Mouse (Mus musculus): ENCODE data around the gene Erp27. TPM values are rescaled to one million over a fixed set of nuclear protein-coding genes. Genes with fewer than 3 reads are reported as not detected.

The Erp27 gene
- polyA plus RNA-seq, 1 experiment from 2014 or later: 0.22 TPM

DNA sequence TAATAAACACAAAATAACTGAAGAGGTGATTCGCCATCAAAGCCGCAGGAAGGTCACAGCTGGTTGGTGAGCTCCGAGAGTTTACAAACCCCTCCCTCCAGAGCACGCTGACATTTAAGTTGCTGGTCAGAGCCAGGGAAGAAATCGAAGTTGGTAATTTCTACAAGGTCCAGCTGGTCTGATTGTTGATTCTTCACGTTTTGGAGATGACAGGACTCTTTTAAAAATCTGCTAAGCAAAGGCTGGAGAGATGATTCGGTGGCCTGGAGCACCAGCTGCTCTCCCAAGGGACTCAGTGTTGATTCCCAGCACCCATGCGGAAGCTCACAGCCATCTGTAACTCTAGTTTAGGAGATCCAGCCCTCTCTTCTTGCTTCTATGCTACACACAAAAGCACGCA, 14.4 kb upstream of the Erp27 start:
- no peak for ATAC-seq (ENCODE audit: low read depth)
- no peak for DNase-seq (ENCODE audit: low spot score)
- H3K9ac ChIP-seq (ENCODE audit: low read depth, low read length): no peak overlapping the region

DNA sequence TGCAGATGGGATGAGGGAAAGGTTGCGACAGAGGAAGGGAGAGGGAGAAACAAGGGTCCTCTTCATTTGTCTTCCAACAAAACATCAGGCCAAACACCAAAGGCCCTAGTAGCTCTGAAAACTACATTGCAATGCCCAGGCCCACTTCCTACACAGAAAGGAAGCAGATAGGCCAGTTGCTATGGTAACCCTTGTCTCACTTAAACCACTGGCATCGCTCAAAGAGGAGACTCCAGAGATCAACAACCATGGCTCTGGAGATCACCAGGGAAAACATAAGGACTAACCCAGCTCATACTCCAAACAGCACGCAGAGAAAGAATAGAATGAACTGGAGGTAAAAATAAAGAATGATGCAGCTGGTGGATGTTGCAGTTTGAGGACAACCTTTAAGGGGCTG, 13.3 kb upstream of the Erp27 start:
- no peaks in the 10 kb centered on the region for H3K27me3 ChIP-seq (replicated peaks; ENCODE audit: control insufficient read depth, insufficient read depth, low read length)
- WGBS: 89% methylated on average over 3 of the region's 3 CpGs

More for the DNA sequence above, 14.4 kb upstream of the Erp27 start:
- peaks cover 19% of the 10 kb centered on the region for H3K4me1 ChIP-seq (ENCODE audit: control insufficient read depth, insufficient read depth, low read length)
- no peak overlapping the region for H3K4me2 ChIP-seq (ENCODE audit: low read depth, low read length)
- no peak overlapping the region for H3K4me3 ChIP-seq (ENCODE audit: low read depth, low read length)
- H3K36me3 ChIP-seq (ENCODE audit: control insufficient read depth, insufficient read depth, low read length): no peaks in the 10 kb centered on the region
- H3K27me3 ChIP-seq (replicated peaks; ENCODE audit: control insufficient read depth, insufficient read depth, low read length): no peaks in the 10 kb centered on the region
- 85% methylated on average over 9 of the region's 9 CpGs for WGBS
- H3K9me3 ChIP-seq (ENCODE audit: control insufficient read depth, low read length): no peaks in the 10 kb centered on the region
- H3K27ac ChIP-seq (replicated peaks; ENCODE audit: low read depth, low read length): no peak overlapping the region

DNA sequence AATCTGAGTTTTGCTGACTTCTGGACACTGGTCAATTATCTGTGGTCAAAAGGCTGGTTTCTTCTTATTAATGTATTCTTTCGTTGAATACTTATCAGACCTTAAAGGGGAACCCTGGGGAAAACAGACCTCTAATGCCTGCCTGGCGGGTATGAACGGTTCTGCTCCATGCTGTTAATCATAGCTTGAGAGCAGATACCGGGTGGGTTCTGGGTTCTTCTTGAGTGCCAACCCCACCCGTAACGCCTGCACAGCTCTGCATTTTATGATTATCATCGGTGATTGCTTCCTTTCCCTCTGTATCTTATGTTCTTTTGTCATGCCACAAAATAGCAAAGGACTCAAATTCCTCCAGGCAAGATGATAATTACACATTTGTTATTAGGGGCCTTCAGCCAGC, 12.1 kb upstream of the Erp27 start:
- H3K4me3 ChIP-seq (ENCODE audit: low read depth, low read length): no peak overlapping the region
- H3K36me3 ChIP-seq (ENCODE audit: control insufficient read depth, insufficient read depth, low read length): no peaks in the 10 kb centered on the region
- no peak overlapping the region for H3K27ac ChIP-seq (replicated peaks; ENCODE audit: low read depth, low read length)
- no peaks in the 10 kb centered on the region for H3K27me3 ChIP-seq (replicated peaks; ENCODE audit: control insufficient read depth, insufficient read depth, low read length)
- no peaks in the 10 kb centered on the region for H3K9me3 ChIP-seq (ENCODE audit: control insufficient read depth, low read length)
- WGBS: 77% methylated on average over 7 of the region's 7 CpGs
- DNase-seq (ENCODE audit: low spot score): no peak
- no peak for ATAC-seq (ENCODE audit: low read depth)
- no peak overlapping the region for H3K4me2 ChIP-seq (ENCODE audit: low read depth, low read length)
- H3K9ac ChIP-seq (ENCODE audit: low read depth, low read length): no peak overlapping the region
- H3K4me1 ChIP-seq (ENCODE audit: control insufficient read depth, insufficient read depth, low read length): peaks cover 9% of the 10 kb centered on the region

More for the DNA sequence above, 13.3 kb upstream of the Erp27 start:
- H3K9ac ChIP-seq (ENCODE audit: low read depth, low read length): no peak overlapping the region
- no peaks in the 10 kb centered on the region for H3K36me3 ChIP-seq (ENCODE audit: control insufficient read depth, insufficient read depth, low read length)
- no peak for DNase-seq (ENCODE audit: low spot score)
- ATAC-seq (ENCODE audit: low read depth): no peak
- no peak overlapping the region for H3K27ac ChIP-seq (replicated peaks; ENCODE audit: low read depth, low read length)
- H3K4me1 ChIP-seq (ENCODE audit: control insufficient read depth, insufficient read depth, low read length): peaks cover 17% of the 10 kb centered on the region
- no peak overlapping the region for H3K4me2 ChIP-seq (ENCODE audit: low read depth, low read length)
- no peaks in the 10 kb centered on the region for H3K9me3 ChIP-seq (ENCODE audit: control insufficient read depth, low read length)
- no peak overlapping the region for H3K4me3 ChIP-seq (ENCODE audit: low read depth, low read length)

DNA sequence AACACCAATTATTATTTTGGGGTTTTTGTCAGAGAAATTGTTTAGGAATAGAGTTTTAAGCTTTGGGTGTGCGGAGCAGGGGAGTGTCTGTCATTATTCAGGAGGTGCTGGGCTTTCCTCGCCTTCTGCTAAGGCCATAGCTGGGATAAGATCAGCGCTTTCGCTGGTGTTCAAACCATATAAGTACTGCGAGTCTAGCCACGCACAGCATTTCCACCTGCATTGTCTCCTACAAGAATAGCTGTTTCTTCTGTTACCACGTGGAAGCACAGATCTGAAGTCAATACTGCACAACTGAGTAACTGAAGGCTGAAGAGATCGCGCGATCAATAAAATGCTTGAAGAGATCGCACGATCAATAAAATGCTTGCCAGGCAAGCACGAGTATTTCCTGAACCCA, 9.3 kb upstream of the Erp27 start:
- H3K9me3 ChIP-seq (ENCODE audit: control insufficient read depth, low read length): no peaks in the 10 kb centered on the region
- ATAC-seq (ENCODE audit: low read depth) (no peak), DNase-seq (ENCODE audit: low spot score) (no peak)
- H3K27ac ChIP-seq (replicated peaks; ENCODE audit: low read depth, low read length): peak overlapping the region; percentile 65
- 81% methylated on average over 13 of the region's 13 CpGs for WGBS
- peaks cover 9% of the 10 kb centered on the region; the same call in 1 of the 2 replicates for H3K4me1 ChIP-seq (ENCODE audit: control insufficient read depth, insufficient read depth, low read length)
- no peaks in the 10 kb centered on the region for H3K27me3 ChIP-seq (replicated peaks; ENCODE audit: control insufficient read depth, insufficient read depth, low read length)
- no peak overlapping the region for H3K4me3 ChIP-seq (ENCODE audit: low read depth, low read length)
- H3K9ac ChIP-seq (ENCODE audit: low read depth, low read length): peak overlapping the region; percentile 39; the same call in 1 of the 2 replicates
- no peaks in the 10 kb centered on the region for H3K36me3 ChIP-seq (ENCODE audit: control insufficient read depth, insufficient read depth, low read length)
- peak overlapping the region; percentile 45 for H3K4me2 ChIP-seq (ENCODE audit: low read depth, low read length)

DNA sequence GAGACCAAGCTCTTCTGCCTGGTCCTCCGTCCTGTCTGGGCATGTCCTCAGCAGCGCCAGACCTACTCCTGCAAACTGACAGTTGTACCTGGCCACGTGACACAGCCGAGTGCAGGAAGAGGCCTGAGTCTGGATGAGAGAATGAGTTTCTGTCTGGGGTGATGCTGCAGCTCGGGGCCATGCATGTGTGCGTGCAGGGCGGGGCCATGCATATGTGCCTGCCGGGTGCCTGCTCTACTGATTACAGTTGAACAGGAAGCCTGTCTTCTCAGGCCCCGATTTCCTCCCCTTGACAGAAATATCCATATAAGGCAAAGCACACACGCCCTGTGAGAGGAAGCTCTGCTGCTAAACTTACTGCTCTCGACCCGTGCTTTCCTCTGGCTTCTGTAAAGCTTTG, 8.7 kb upstream of the Erp27 start:
- H3K4me3 ChIP-seq (ENCODE audit: low read depth, low read length): peak overlapping the region; percentile 7; the same call in 1 of the 2 replicates
- H3K4me2 ChIP-seq (ENCODE audit: low read depth, low read length): peak overlapping the region; percentile 45
- no peaks in the 10 kb centered on the region for H3K27me3 ChIP-seq (replicated peaks; ENCODE audit: control insufficient read depth, insufficient read depth, low read length)
- no peaks in the 10 kb centered on the region for H3K36me3 ChIP-seq (ENCODE audit: control insufficient read depth, insufficient read depth, low read length)
- ATAC-seq (ENCODE audit: low read depth) (peak; percentile 91), DNase-seq (ENCODE audit: low spot score) (peak; percentile 92)
- peak overlapping the region; percentile 39; the same call in 1 of the 2 replicates for H3K9ac ChIP-seq (ENCODE audit: low read depth, low read length)
- no peaks in the 10 kb centered on the region for H3K9me3 ChIP-seq (ENCODE audit: control insufficient read depth, low read length)
- peaks cover 9% of the 10 kb centered on the region; the same call in 1 of the 2 replicates for H3K4me1 ChIP-seq (ENCODE audit: control insufficient read depth, insufficient read depth, low read length)
- WGBS: 16% methylated on average over 12 of the region's 12 CpGs
- peak overlapping the region; percentile 65 for H3K27ac ChIP-seq (replicated peaks; ENCODE audit: low read depth, low read length)

DNA sequence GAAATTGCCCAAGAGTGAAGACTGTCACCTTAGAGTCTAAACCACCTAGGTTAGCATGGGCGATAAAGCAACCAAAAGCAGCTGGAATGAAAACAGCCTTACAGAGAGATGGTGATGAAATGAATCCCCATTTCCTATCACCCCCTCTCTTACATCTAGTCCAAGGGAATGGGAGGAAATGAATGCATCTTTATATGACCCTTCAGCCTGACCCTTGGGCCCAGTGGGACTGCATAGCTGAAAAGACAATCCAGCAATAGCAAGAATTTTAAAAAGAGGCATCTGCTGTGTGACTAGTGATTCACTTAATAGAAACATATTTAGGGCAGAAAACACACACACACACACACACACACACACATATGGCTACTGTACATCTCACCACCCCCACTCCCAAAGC, 5.6 kb upstream of the Erp27 start:
- H3K4me1 ChIP-seq (ENCODE audit: control insufficient read depth, insufficient read depth, low read length): peaks cover 9% of the 10 kb centered on the region; the same call in 1 of the 2 replicates
- H3K27me3 ChIP-seq (replicated peaks; ENCODE audit: control insufficient read depth, insufficient read depth, low read length): no peaks in the 10 kb centered on the region
- no peak for DNase-seq (ENCODE audit: low spot score)
- no peak for ATAC-seq (ENCODE audit: low read depth)
- WGBS: 79% methylated on average over 1 of the region's 1 CpGs
- H3K4me2 ChIP-seq (ENCODE audit: low read depth, low read length): no peak overlapping the region
- no peak overlapping the region for H3K4me3 ChIP-seq (ENCODE audit: low read depth, low read length)
- 0 out of 2 replicates have a peak, but pooled peaks cover 4% of the 10 kb centered on the region for H3K36me3 ChIP-seq (ENCODE audit: control insufficient read depth, insufficient read depth, low read length)
- no peak overlapping the region for H3K9ac ChIP-seq (ENCODE audit: low read depth, low read length)
- H3K9me3 ChIP-seq (ENCODE audit: control insufficient read depth, low read length): no peaks in the 10 kb centered on the region
- H3K27ac ChIP-seq (replicated peaks; ENCODE audit: low read depth, low read length): no peak overlapping the region

DNA sequence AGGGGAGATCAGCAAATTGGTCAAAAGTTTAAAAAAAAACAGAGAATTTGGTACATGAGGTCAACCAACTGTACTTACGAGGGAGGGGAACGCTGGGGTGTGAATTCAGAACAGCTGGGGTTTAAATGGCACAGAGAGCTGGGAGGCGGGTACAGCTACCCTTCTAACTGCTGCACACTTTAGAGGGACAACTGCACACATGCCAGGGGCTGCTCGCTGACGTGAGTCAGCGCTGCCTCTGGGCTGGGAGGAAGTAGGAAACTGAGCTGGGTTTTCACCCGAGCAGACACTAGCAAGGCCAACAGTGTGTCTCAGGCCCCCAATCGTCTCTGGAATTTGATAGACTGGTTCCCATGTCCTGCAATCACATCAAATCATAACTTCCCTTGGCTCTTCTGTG, 3.1 kb upstream of the Erp27 start:
- 45% methylated on average over 8 of the region's 8 CpGs for WGBS
- 0 out of 2 replicates have a peak, but pooled peaks have one; percentile 41 for ATAC-seq (ENCODE audit: low read depth)
- no peaks in the 10 kb centered on the region for H3K27me3 ChIP-seq (replicated peaks; ENCODE audit: control insufficient read depth, insufficient read depth, low read length)

DNA sequence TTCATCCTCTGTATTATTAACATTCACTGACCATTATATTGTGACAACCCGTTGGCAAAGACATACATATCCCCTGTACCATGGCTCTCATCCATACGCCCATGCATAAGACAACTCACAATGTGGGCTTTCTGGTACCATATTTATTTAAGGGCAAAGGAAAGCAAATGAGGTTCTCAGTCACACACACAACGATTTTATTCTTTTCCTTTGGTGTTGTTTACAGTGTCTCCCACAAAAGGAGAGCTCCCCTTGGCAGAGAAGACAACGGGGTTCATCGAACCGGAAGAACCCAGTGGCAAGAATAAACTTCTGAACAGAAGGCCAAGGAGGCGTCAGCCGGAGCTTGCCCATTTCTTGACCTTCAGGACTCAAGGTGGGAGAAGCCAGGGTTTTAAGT, 1.6 kb upstream of the Erp27 start, which contains the start of gene Pde6h:
Pde6h (plus strand) TSS at position 301 of the 400 bp plus-strand sequence.
- Histone ChIP-seq H3K9ac (ENCODE audit: low read depth, low read length) (no peak within 1 kb of the TSS), H3K27ac (replicated peaks; ENCODE audit: low read depth, low read length) (no peak within 1 kb of the TSS), H3K4me1 (ENCODE audit: control insufficient read depth, insufficient read depth, low read length) (no peaks in the 10 kb centered on the region), H3K9me3 (ENCODE audit: control insufficient read depth, low read length) (no peaks in the 10 kb centered on the region), H3K36me3 (ENCODE audit: control insufficient read depth, insufficient read depth, low read length) (0 out of 2 replicates have a peak, but pooled peaks cover 4% of the 10 kb centered on the region), H3K4me3 (ENCODE audit: low read depth, low read length) (no peak within 1 kb of the TSS), H3K27me3 (replicated peaks; ENCODE audit: control insufficient read depth, insufficient read depth, low read length) (no peaks in the 10 kb centered on the region), H3K4me2 (ENCODE audit: low read depth, low read length) (no peak within 1 kb of the TSS)
- ATAC-seq (ENCODE audit: low read depth): no peak
- DNase-seq (ENCODE audit: low spot score): no peak
- 91% methylated on average over 8 of the region's 8 CpGs for WGBS

More for the DNA sequence above, 3.1 kb upstream of the Erp27 start:
- DNase-seq (ENCODE audit: low spot score): peak; percentile 35
- H3K4me1 ChIP-seq (ENCODE audit: control insufficient read depth, insufficient read depth, low read length): no peaks in the 10 kb centered on the region
- H3K9me3 ChIP-seq (ENCODE audit: control insufficient read depth, low read length): no peaks in the 10 kb centered on the region
- no peak overlapping the region for H3K4me3 ChIP-seq (ENCODE audit: low read depth, low read length)
- 0 out of 2 replicates have a peak, but pooled peaks cover 4% of the 10 kb centered on the region for H3K36me3 ChIP-seq (ENCODE audit: control insufficient read depth, insufficient read depth, low read length)
- no peak overlapping the region for H3K9ac ChIP-seq (ENCODE audit: low read depth, low read length)
- H3K27ac ChIP-seq (replicated peaks; ENCODE audit: low read depth, low read length): no peak overlapping the region
- H3K4me2 ChIP-seq (ENCODE audit: low read depth, low read length): no peak overlapping the region

DNA sequence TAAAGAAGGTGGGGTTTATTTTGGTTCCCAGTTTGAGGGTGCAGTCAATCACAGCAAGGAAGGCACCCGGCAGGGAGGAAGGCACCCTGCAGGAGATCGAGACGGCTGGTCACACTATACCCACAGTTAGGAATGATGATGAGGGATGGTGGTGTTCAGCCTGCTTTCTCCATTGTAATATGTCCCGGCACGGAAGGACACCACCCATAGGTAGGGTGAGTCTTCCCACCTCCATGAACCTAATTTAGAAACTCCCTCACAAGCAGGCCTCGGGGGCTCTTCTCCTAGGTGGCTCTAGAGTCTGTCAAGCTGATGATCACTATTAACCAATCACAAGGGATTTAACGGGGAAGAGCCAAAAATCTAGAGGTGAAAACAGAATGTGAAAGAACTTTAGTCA, 891 bp upstream of the Erp27 start:
- Histone ChIP-seq H3K4me3 (ENCODE audit: low read depth, low read length) (no peak overlapping the region), H3K27ac (replicated peaks; ENCODE audit: low read depth, low read length) (no peak overlapping the region), H3K36me3 (ENCODE audit: control insufficient read depth, insufficient read depth, low read length) (0 out of 2 replicates have a peak, but pooled peaks cover 4% of the 10 kb centered on the region), H3K27me3 (replicated peaks; ENCODE audit: control insufficient read depth, insufficient read depth, low read length) (no peaks in the 10 kb centered on the region), H3K9me3 (ENCODE audit: control insufficient read depth, low read length) (no peaks in the 10 kb centered on the region), H3K4me2 (ENCODE audit: low read depth, low read length) (no peak overlapping the region), H3K4me1 (ENCODE audit: control insufficient read depth, insufficient read depth, low read length) (no peaks in the 10 kb centered on the region; the same call in 1 of the 2 replicates), H3K9ac (ENCODE audit: low read depth, low read length) (no peak overlapping the region)
- DNase-seq (ENCODE audit: low spot score): no peak
- no peak for ATAC-seq (ENCODE audit: low read depth)
- WGBS: 88% methylated on average over 7 of the region's 7 CpGs

All from embryonic facial prominence, embryonic 14.5 days (tissue).